Mouse (Mus musculus) neural tube, embryonic 14.5 days (tissue): ENCODE results near the gene Mgll. TPM values are rescaled to one million over a fixed set of nuclear protein-coding genes. Genes with fewer than 3 reads are reported as not detected.

ENCODE experiments used
- ATAC-seq: fragments of 200-750 bp; cut with Nextera tagmentation; 2 replicates; pipeline ENCODE4 v1.8.0; 2017; ENCODE audit warnings: low read depth, mild to moderate bottlenecking, moderate TSS enrichment, moderate library complexity
- H3K27ac ChIP-seq: fragments of 300-500 bp; sonication (generic); 2 replicates; pipeline ENCODE4 v1.5.1; 2014; ENCODE audit warnings: low read depth, mild to moderate bottlenecking, control low read depth, low read length, moderate library complexity, mixed read lengths
- H3K27me3 ChIP-seq: fragments of 300-500 bp; sonication (generic); 2 replicates; pipeline ENCODE4 v1.6.1; 2014; ENCODE audit warnings: low read length; ENCODE audit not compliant: control insufficient read depth, insufficient read depth
- H3K36me3 ChIP-seq: fragments of 300-500 bp; sonication (generic); 2 replicates; pipeline ENCODE4 v1.6.1; 2014; ENCODE audit warnings: low read length, mixed read lengths; ENCODE audit not compliant: control insufficient read depth, insufficient read depth
- H3K4me1 ChIP-seq: fragments of 300-500 bp; sonication (generic); 2 replicates; pipeline ENCODE4 v1.6.1; 2014; ENCODE audit warnings: low read length; ENCODE audit not compliant: control insufficient read depth, insufficient read depth
- H3K4me2 ChIP-seq: fragments of 300-500 bp; sonication (generic); 2 replicates; pipeline ENCODE4 v1.6.1; 2014; ENCODE audit warnings: mild to moderate bottlenecking, low read depth, low read length, control low read depth
- H3K4me3 ChIP-seq: fragments of 300-500 bp; sonication (generic); 2 replicates; pipeline ENCODE4 v1.5.1; 2014; ENCODE audit warnings: low read depth, low read length, control low read depth, mixed read lengths
- H3K9ac ChIP-seq: fragments of 300-500 bp; sonication (generic); replicated peaks from 2 replicates; pipeline ENCODE4 v1.6.1; 2014; ENCODE audit warnings: low read depth, mild to moderate bottlenecking, control low read depth, low read length, mixed read lengths
- H3K9me3 ChIP-seq: fragments of 300-500 bp; sonication (generic); 2 replicates; pipeline ENCODE4 v1.6.1; 2016; ENCODE audit warnings: low read length; ENCODE audit not compliant: control insufficient read depth
- WGBS: fragments of 180-500 bp; shearing (Covaris S2); extraction: QIAGEN DNeasy Blood & Tissue Kit; methylation state at CpG from one replicate; pipeline ENCODE4 v1.1.7; 2014; 5-methylcytosine and 5-hydroxymethylcytosine counted together
- polyA plus RNA-seq: library from polyadenylated mRNA; unstranded; fragments of >200 nt; fragmentation: Nextera tagmentation; extraction: Ambion mirVana; gene quantifications from 2 replicates; pipeline ENCODE4 v1.2.1, GENCODE M21; 2014

The Mgll gene
- polyA plus RNA-seq, 1 experiment from 2014 or later: 73.4 TPM

- no peak for ATAC-seq
- no peak overlapping the region for H3K27ac ChIP-seq
- 89% methylated on average over 4 of the region's 4 CpGs for WGBS
Measured at GRCm38 (mm10) chr6:88714200-88714674, 10.0 kb upstream of the Mgll start.

DNA sequence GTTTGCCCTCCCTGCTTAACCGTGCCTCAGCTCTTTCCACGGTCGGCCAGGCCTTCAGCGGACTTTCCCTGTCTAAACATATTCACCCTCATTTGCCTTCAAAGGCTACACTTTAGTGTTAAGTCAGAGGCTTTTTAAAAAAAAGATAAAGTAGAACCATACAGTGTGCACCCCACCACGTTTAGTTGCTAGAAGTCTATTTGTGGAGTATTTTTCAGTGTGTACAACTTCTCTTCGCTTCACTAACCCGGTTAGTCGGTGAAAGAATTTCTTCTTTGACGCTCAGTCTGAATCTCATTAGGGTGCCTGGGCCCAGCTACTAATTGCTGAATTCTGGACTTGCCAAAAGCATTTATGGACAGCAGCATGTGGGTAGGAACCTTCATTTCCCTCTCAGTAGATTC lies 8.8 kb upstream of the Mgll start:
- H3K4me3 ChIP-seq: no peak overlapping the region
- no peak overlapping the region for H3K4me2 ChIP-seq
- H3K4me1 ChIP-seq: no peaks in the 10 kb centered on the region
- H3K36me3 ChIP-seq: no peaks in the 10 kb centered on the region
- no peak overlapping the region for H3K9ac ChIP-seq
- no peaks in the 10 kb centered on the region for H3K27me3 ChIP-seq
- WGBS: 54% methylated on average over 9 of the region's 9 CpGs
- no peak overlapping the region for H3K27ac ChIP-seq
- H3K9me3 ChIP-seq: no peaks in the 10 kb centered on the region
- ATAC-seq: no peak

More at GRCm38 (mm10) chr6:88714200-88714674, 10.0 kb upstream of the Mgll start:
- H3K4me2 ChIP-seq: no peak overlapping the region
- no peaks in the 10 kb centered on the region for H3K4me1 ChIP-seq
- H3K27me3 ChIP-seq: no peaks in the 10 kb centered on the region
- H3K9me3 ChIP-seq: no peaks in the 10 kb centered on the region
- no peak overlapping the region for H3K9ac ChIP-seq
- no peak overlapping the region for H3K4me3 ChIP-seq
- no peaks in the 10 kb centered on the region for H3K36me3 ChIP-seq

GRCm38 (mm10) chr6:88715966-88716365 lies 8.2 kb upstream of the Mgll start:
- Histone ChIP-seq H3K9ac (no peak overlapping the region), H3K9me3 (no peaks in the 10 kb centered on the region), H3K27me3 (no peaks in the 10 kb centered on the region), H3K36me3 (no peaks in the 10 kb centered on the region), H3K27ac (no peak overlapping the region), H3K4me2 (no peak overlapping the region), H3K4me1 (no peaks in the 10 kb centered on the region), H3K4me3 (no peak overlapping the region)
- no peak for ATAC-seq
- 76% methylated on average over 5 of the region's 5 CpGs for WGBS

DNA sequence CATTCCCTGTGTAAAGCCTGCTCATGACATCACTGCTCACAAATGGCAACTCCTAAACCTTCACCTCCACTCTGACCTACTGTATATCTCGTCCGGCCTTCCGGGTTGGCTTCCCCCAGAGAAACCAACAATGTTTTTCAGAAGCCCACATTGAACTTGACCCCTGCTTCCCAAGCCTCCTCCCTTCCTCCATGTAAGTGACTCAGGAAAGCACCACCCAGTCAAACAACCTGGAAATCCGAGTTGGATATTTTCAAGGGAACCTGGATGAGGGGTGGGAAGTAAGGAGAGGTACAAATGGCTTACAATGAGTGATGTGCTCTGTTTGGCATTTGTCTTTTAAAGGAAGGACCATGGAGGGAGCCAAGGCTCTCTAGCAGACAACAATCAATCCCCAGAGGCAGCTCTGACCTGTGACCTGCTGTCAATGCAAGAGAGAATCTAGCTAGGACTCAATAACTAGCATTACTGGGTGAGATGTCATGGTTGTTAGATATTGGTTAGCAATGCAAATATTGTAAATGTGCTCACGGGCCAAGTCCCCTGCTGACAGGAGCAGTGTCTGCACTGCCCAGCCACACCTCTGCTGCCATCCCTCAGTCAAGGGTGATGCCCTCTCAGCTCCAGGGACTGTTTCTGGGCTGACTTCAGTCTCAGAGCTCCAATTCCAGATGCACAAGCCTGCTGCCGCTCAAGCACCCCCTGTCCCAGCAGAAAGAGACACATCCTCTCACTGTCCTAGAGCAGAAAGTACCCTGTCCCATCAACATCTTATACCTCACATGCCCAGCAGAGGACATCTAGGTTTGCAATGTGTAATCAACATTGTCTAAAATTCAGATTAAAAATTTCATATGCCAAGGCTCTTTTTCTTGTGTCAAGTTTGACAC lies 6.8 kb upstream of the Mgll start:
- no peaks in the 10 kb centered on the region for H3K36me3 ChIP-seq
- ATAC-seq: no peak
- H3K4me2 ChIP-seq: no peak overlapping the region
- no peaks in the 10 kb centered on the region for H3K9me3 ChIP-seq
- H3K27ac ChIP-seq: no peak overlapping the region
- WGBS: 72% methylated on average over 6 of the region's 6 CpGs
- no peak overlapping the region for H3K9ac ChIP-seq
- no peaks in the 10 kb centered on the region for H3K27me3 ChIP-seq
- no peaks in the 10 kb centered on the region for H3K4me1 ChIP-seq
- H3K4me3 ChIP-seq: no peak overlapping the region

- ATAC-seq: no peak
- H3K4me3 ChIP-seq: no peak overlapping the region
- H3K27ac ChIP-seq: no peak overlapping the region
- no peak overlapping the region for H3K4me2 ChIP-seq
- 89% methylated on average over 7 of the region's 7 CpGs for WGBS
- H3K9me3 ChIP-seq: no peaks in the 10 kb centered on the region
- no peak overlapping the region for H3K9ac ChIP-seq
- H3K4me1 ChIP-seq: no peaks in the 10 kb centered on the region
- no peaks in the 10 kb centered on the region for H3K27me3 ChIP-seq
- H3K36me3 ChIP-seq: no peaks in the 10 kb centered on the region
Measured at GRCm38 (mm10) chr6:88718033-88718725, 6.0 kb upstream of the Mgll start.

GRCm38 (mm10) chr6:88721059-88721458 lies 3.2 kb upstream of the Mgll start:
- no peak overlapping the region for H3K27ac ChIP-seq
- H3K9me3 ChIP-seq: no peaks in the 10 kb centered on the region
- no peak for ATAC-seq
- 84% methylated on average over 3 of the region's 3 CpGs for WGBS
- H3K4me2 ChIP-seq: no peak overlapping the region
- no peaks in the 10 kb centered on the region for H3K36me3 ChIP-seq
- 0 out of 2 replicates have a peak, but pooled peaks cover 3% of the 10 kb centered on the region for H3K27me3 ChIP-seq
- H3K4me3 ChIP-seq: no peak overlapping the region
- no peaks in the 10 kb centered on the region for H3K4me1 ChIP-seq
- no peak overlapping the region for H3K9ac ChIP-seq

GRCm38 (mm10) chr6:88722906-88723305 lies 1.3 kb upstream of the Mgll start:
- Histone ChIP-seq H3K4me3 (no peak overlapping the region), H3K9me3 (no peaks in the 10 kb centered on the region), H3K27me3 (0 out of 2 replicates have a peak, but pooled peaks cover 3% of the 10 kb centered on the region), H3K9ac (no peak overlapping the region), H3K4me2 (no peak overlapping the region), H3K27ac (no peak overlapping the region), H3K4me1 (no peaks in the 10 kb centered on the region), H3K36me3 (no peaks in the 10 kb centered on the region)
- 96% methylated on average over 2 of the region's 2 CpGs for WGBS
- ATAC-seq: no peak

- H3K4me3 ChIP-seq: peak overlapping the region; percentile 68
- peak overlapping the region; percentile 39; the same call in 1 of the 2 replicates for H3K27ac ChIP-seq
- no peaks in the 10 kb centered on the region for H3K9me3 ChIP-seq
- H3K36me3 ChIP-seq: no peaks in the 10 kb centered on the region
- 30% methylated on average over 14 of the region's 14 CpGs for WGBS
- H3K4me2 ChIP-seq: peak overlapping the region; percentile 89
- H3K27me3 ChIP-seq: 0 out of 2 replicates have a peak, but pooled peaks cover 3% of the 10 kb centered on the region
- peak; percentile 64 for ATAC-seq
- H3K9ac ChIP-seq: peak overlapping the region; percentile 74
- no peaks in the 10 kb centered on the region for H3K4me1 ChIP-seq
Measured at GRCm38 (mm10) chr6:88723806-88724312, 353 bp upstream of the Mgll start.
